Mouse (Mus musculus): ENCODE measurements around the gene Zfp651. TPM values are rescaled to one million over a fixed set of nuclear protein-coding genes. Genes with fewer than 3 reads are reported as not detected.

Zfp651 gene
- polyA plus RNA-seq, 1 experiment from 2014 or later, result 11.2 TPM

DNA sequence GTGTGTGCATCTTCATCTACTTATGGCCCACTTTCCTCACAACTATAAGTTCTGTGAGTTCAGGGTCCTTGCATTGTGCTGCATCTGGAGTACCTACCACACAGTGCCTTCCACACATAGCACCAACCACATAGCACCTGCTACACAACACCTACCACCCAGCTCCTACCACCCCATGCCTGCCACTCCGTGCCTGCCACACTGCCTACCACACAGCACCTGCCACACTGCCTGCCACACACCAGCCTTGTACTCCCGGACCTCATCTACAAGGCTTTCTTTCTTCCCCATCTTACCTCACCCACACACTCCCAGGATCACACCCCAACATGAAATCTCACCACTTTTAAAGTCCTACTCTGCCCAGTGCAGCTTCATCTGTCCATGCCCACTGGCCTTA is 27.2 kb downstream of the Zfp651 start:
- no peaks in the 10 kb centered on the region for H3K27me3 ChIP-seq (replicated peaks; ENCODE audit: insufficient read depth, low read length)
- ATAC-seq (no peak), DNase-seq (ENCODE audit: low spot score) (no peak)
- no peaks in the 10 kb centered on the region for H3K4me1 ChIP-seq (ENCODE audit: insufficient read depth, low read depth, low read length)
- 81% methylated on average over 2 of the region's 2 CpGs for WGBS
- no peak for TF ChIP-seq CTCF (IDR thresholded peaks at IDR 0.05)
- no peak for TF ChIP-seq EP300 (IDR thresholded peaks at IDR 0.05)
- no peaks in the 10 kb centered on the region for H3K9me3 ChIP-seq (ENCODE audit: low read length)
- H3K9ac ChIP-seq (replicated peaks; ENCODE audit: low read depth), result no peak overlapping the region
- no peak overlapping the region for H3K27ac ChIP-seq (ENCODE audit: low read length)
- no peak overlapping the region for H3K4me2 ChIP-seq (replicated peaks; ENCODE audit: low read depth, low read length)
- no peak overlapping the region for H3K4me3 ChIP-seq (ENCODE audit: low read depth, low read length)
- no peaks in the 10 kb centered on the region for H3K36me3 ChIP-seq (ENCODE audit: insufficient read depth, low read length)

- peak; percentile 69 for DNase-seq (ENCODE audit: low spot score)
- peak; percentile 58 for ATAC-seq
- Histone ChIP-seq H3K4me3 (ENCODE audit: low read depth, low read length) (no peak overlapping the region), H3K9ac (replicated peaks; ENCODE audit: low read depth) (no peak overlapping the region), H3K4me2 (replicated peaks; ENCODE audit: low read depth, low read length) (no peak overlapping the region), H3K36me3 (ENCODE audit: insufficient read depth, low read length) (no peaks in the 10 kb centered on the region), H3K27ac (ENCODE audit: low read length) (no peak overlapping the region), H3K4me1 (ENCODE audit: insufficient read depth, low read depth, low read length) (no peaks in the 10 kb centered on the region), H3K27me3 (replicated peaks; ENCODE audit: insufficient read depth, low read length) (no peaks in the 10 kb centered on the region), H3K9me3 (ENCODE audit: low read length) (no peaks in the 10 kb centered on the region)
- no peak for TF ChIP-seq CTCF (IDR thresholded peaks at IDR 0.05)
- no peak for TF ChIP-seq EP300 (IDR thresholded peaks at IDR 0.05)
- WGBS, result 16% methylated on average over 5 of the region's 5 CpGs
These were observed 32.1 kb downstream of the Zfp651 start for GRCm38 (mm10) chr9:121791206-121791605.

DNA sequence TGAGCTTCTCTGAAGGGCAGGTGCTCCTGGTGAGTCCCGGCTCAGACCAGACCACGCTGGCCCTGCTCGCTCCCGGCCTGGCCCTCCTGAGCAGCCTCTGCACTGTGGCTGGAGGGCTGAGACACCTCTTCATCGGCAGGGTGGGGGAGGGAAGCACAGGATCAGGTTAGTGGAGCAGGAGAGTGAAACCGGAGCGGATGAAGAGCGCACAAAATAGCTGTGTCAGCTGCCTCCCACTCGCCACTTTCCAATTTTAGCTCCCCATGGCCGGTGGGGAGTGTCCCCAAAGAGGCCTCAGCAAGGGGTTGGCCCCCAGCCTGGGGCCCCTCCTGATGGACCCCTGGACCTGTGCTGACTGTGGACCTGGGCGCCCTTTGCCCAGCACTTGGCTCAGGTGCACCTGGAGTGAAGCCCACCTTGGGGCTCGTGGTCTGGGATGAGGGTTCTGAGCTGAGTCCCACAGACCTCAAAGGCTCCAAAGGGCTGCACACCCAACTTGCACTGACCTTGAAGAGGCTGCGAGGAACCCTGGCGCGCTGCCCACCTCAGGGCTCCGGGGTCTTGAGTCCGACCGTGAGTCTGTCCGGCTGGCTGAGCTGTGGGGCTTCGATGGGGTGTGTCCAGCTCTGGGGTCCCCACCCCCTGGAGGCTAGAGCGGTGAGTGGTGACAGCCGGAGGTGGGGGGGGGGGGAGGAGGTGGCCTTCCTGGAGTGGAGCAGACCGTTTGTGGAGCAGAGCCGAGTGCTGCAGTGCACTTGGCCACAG is 32.8 kb downstream of the Zfp651 start, which contains the start of gene Hhatl:
Gene Hhatl, minus strand, starts transcription at position 751 of the 765 bp plus-strand sequence.
- H3K9ac ChIP-seq (replicated peaks; ENCODE audit: low read depth), result no peak within 1 kb of the TSS
- 51% methylated on average over 21 of the region's 24 CpGs for WGBS
- no peak within 1 kb of the TSS for H3K4me2 ChIP-seq (replicated peaks; ENCODE audit: low read depth, low read length)
- no peaks in the 10 kb centered on the region for H3K9me3 ChIP-seq (ENCODE audit: low read length)
- ATAC-seq (no peak), DNase-seq (ENCODE audit: low spot score) (no peak)
- H3K4me1 ChIP-seq (ENCODE audit: insufficient read depth, low read depth, low read length), result no peaks in the 10 kb centered on the region
- TF ChIP-seq EP300 (IDR thresholded peaks at IDR 0.05) (no peak), CTCF (IDR thresholded peaks at IDR 0.05) (no peak)
- H3K36me3 ChIP-seq (ENCODE audit: insufficient read depth, low read length), result no peaks in the 10 kb centered on the region
- H3K27ac ChIP-seq (ENCODE audit: low read length), result no peak within 1 kb of the TSS
- H3K4me3 ChIP-seq (ENCODE audit: low read depth, low read length), result no peak within 1 kb of the TSS
- no peaks in the 10 kb centered on the region for H3K27me3 ChIP-seq (replicated peaks; ENCODE audit: insufficient read depth, low read length)

DNA sequence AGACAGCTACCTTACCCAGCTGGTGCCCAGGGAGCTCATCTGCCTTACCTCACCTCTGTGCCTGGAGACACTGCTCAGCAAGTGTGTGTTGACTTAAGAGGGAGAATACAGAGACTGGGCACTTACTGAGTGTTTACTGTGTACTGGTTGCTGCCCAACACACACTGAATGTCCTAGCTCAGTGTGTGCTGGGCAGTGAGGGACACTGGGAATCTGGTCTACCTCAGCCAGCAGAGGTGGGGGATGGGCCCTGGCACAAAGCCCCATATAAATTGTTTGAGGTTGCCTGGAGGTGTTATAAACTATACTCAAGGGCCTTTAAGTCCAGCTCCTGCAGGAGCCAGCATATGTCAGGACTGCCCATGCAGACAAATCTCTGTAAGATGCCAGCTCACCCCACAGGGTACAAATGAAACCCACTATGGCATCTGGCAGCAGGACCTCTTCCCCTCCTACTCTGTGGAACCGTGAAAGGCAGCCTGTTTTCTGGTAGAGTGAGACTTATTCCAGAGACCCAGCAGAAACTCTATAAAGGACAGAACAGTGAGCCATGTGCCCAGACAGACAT is 35.9 kb downstream of the Zfp651 start:
- Histone ChIP-seq H3K9me3 (ENCODE audit: low read length) (no peaks in the 10 kb centered on the region), H3K4me1 (ENCODE audit: insufficient read depth, low read depth, low read length) (no peaks in the 10 kb centered on the region), H3K36me3 (ENCODE audit: insufficient read depth, low read length) (no peaks in the 10 kb centered on the region), H3K9ac (replicated peaks; ENCODE audit: low read depth) (no peak overlapping the region), H3K4me2 (replicated peaks; ENCODE audit: low read depth, low read length) (no peak overlapping the region), H3K27me3 (replicated peaks; ENCODE audit: insufficient read depth, low read length) (no peaks in the 10 kb centered on the region), H3K4me3 (ENCODE audit: low read depth, low read length) (no peak overlapping the region), H3K27ac (ENCODE audit: low read length) (no peak overlapping the region)
- WGBS, result 57% methylated on average over 1 of the region's 1 CpGs
- TF ChIP-seq EP300 (IDR thresholded peaks at IDR 0.05) (no peak), CTCF (IDR thresholded peaks at IDR 0.05) (no peak)
- ATAC-seq (peak; percentile 27), DNase-seq (ENCODE audit: low spot score) (no peak)

- H3K4me1 ChIP-seq (ENCODE audit: insufficient read depth, low read depth, low read length), result no peaks in the 10 kb centered on the region
- no peaks in the 10 kb centered on the region for H3K27me3 ChIP-seq (replicated peaks; ENCODE audit: insufficient read depth, low read length)
- TF ChIP-seq CTCF (IDR thresholded peaks at IDR 0.05) (no peak), EP300 (IDR thresholded peaks at IDR 0.05) (no peak)
- no peak overlapping the region for H3K27ac ChIP-seq (ENCODE audit: low read length)
- ATAC-seq (peak; percentile 77), DNase-seq (ENCODE audit: low spot score) (peak; percentile 73)
- H3K9ac ChIP-seq (replicated peaks; ENCODE audit: low read depth), result no peak overlapping the region
- H3K36me3 ChIP-seq (ENCODE audit: insufficient read depth, low read length), result no peaks in the 10 kb centered on the region
- no peak overlapping the region for H3K4me2 ChIP-seq (replicated peaks; ENCODE audit: low read depth, low read length)
- H3K4me3 ChIP-seq (ENCODE audit: low read depth, low read length), result no peak overlapping the region
- H3K9me3 ChIP-seq (ENCODE audit: low read length), result no peaks in the 10 kb centered on the region
- WGBS, result 12% methylated on average over 12 of the region's 12 CpGs
These were observed 38.6 kb downstream of the Zfp651 start for GRCm38 (mm10) chr9:121797722-121798121.

DNA sequence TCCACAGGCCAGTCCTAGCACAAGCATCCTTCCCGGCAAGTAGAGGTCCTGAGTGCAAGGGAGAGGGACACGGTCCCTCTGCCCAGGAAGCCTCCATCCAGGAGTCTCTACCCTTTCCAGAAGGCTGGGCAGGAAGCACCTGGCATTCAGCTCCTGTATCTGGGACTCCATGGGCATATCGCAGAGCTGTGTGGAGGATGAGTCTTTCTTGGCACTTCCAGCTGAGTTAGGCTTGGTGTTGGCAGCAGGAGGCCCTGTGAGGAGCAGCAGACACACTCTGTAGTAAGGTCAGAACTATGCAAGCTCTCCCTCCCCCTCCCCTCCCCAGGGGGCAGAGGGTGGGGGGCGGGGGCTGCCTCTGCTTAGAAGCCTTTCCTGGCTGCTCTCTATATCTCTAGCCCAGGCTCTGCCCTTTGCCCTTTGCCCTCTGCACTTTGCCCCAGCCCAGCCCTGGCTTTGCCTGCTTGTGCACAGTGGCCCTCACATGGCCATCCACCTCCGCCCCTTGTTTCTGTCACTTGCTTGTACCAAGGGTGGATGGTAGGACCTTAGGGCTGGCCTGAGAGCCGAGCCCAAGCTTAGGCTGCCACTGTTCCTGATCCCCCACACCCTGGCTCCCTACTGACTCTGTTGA is 39.9 kb downstream of the Zfp651 start:
- no peak overlapping the region for H3K4me3 ChIP-seq (ENCODE audit: low read depth, low read length)
- no peaks in the 10 kb centered on the region for H3K36me3 ChIP-seq (ENCODE audit: insufficient read depth, low read length)
- TF ChIP-seq CTCF (IDR thresholded peaks at IDR 0.05), result no peak
- no peak for TF ChIP-seq EP300 (IDR thresholded peaks at IDR 0.05)
- H3K27me3 ChIP-seq (replicated peaks; ENCODE audit: insufficient read depth, low read length), result no peaks in the 10 kb centered on the region
- no peak for DNase-seq (ENCODE audit: low spot score)
- no peak overlapping the region for H3K4me2 ChIP-seq (replicated peaks; ENCODE audit: low read depth, low read length)
- no peak overlapping the region for H3K9ac ChIP-seq (replicated peaks; ENCODE audit: low read depth)
- no peak for ATAC-seq
- H3K27ac ChIP-seq (ENCODE audit: low read length), result no peak overlapping the region
- no peaks in the 10 kb centered on the region for H3K4me1 ChIP-seq (ENCODE audit: insufficient read depth, low read depth, low read length)
- WGBS, result 41% methylated on average over 5 of the region's 6 CpGs
- H3K9me3 ChIP-seq (ENCODE audit: low read length), result no peaks in the 10 kb centered on the region
